In the genomic region with DNA sequence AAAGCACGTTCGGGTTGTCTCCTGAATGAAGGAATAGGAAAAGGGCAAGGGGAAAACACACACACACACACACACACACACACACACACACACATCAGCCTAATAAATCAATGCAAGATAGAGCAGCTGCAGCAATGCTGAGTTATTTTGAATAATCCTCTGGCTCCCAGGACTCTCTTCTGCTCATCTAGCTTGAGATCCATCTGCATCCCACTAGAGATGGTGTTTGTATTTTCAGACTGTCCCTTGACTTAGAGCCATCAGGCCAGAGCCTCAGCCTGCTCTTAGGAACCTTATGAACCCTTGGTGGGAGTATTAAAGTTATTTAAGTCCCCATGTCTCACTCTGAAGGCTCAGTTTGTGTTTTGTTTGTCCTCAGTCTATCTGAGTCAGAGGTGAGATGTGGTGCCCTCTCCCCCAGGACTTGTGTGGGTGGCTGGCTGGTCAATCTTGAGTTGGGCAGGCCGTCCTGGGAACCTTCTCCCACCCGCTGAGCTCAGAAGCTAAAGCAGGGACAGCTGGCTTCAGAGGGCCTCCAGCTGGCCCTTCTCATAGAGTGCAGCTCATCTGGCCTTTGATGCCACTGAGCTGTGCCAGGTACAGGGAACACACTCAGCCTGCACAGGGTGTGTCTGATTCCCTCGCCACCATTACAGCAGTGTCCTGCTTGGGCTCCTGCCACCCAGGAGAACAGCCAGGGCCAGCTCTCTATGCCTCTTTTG, we compare ENCODE assay signal across 8 mouse cellular contexts.
A peak's percentile ranks its signal among the peaks of the same experiment; 100 is the strongest.
DNase-seq lines count a peak whose midpoint lies in the region; ATAC-seq and TF ChIP-seq lines count a peak whose summit lies in the region.

No protein-coding gene starts in this region.

- H3K27ac ChIP-seq in midbrain, embryonic 10.5 days (replicated peaks) = peak overlapping the region; percentile 86
- H3K27ac ChIP-seq in midbrain, postnatal 0 days (ENCODE audit: low read depth, low read length) = no peak overlapping the region
- 0 out of 2 replicates have a peak overlapping the region, but pooled peaks have one; percentile 13 for H3K27ac ChIP-seq in neural tube, embryonic 15.5 days (replicated peaks)
- no peak overlapping the region for H3K27ac ChIP-seq in liver, postnatal 0 days (ENCODE audit: low read depth)

- no peaks in the 10 kb centered on the region for H3K36me3 ChIP-seq in midbrain, embryonic 10.5 days
- H3K36me3 ChIP-seq in midbrain, postnatal 0 days (ENCODE audit: insufficient read depth, low read length) = no peaks in the 10 kb centered on the region
- no peaks in the 10 kb centered on the region for H3K36me3 ChIP-seq in neural tube, embryonic 15.5 days
- no peaks in the 10 kb centered on the region for H3K36me3 ChIP-seq in liver, postnatal 0 days (replicated peaks; ENCODE audit: insufficient read depth, low read length)

- DNase-seq in midbrain, embryonic 10.5 days (ENCODE audit: low spot score) = no peak
- DNase-seq in midbrain, postnatal 0 days (ENCODE audit: low spot score) = no peak
- peak; percentile 73 to 80 for DNase-seq in heart, adult 9 months (ENCODE audit: low spot score in 2 of 2)
- peak; percentile 27 to 39 for DNase-seq in kidney, postnatal 36 days
- no peak for DNase-seq in liver, postnatal 0 days
- no peak for DNase-seq in cerebellum, postnatal 25 days

- H3K9me3 ChIP-seq in midbrain, embryonic 10.5 days (replicated peaks) = 0 out of 2 replicates have a peak, but pooled peaks cover 4% of the 10 kb centered on the region
- H3K9me3 ChIP-seq in midbrain, postnatal 0 days (ENCODE audit: low read length) = no peaks in the 10 kb centered on the region
- no peaks in the 10 kb centered on the region for H3K9me3 ChIP-seq in neural tube, embryonic 15.5 days (replicated peaks)
- no peaks in the 10 kb centered on the region for H3K9me3 ChIP-seq in liver, postnatal 0 days (ENCODE audit: low read length)

- no peak overlapping the region for H3K4me2 ChIP-seq in midbrain, postnatal 0 days (ENCODE audit: low read depth, low read length, poor library complexity, severe bottlenecking)
- no peak overlapping the region for H3K4me2 ChIP-seq in neural tube, embryonic 15.5 days
- H3K4me2 ChIP-seq in liver, postnatal 0 days (ENCODE audit: low read depth, low read length) = no peak overlapping the region

- no peak overlapping the region for H3K9ac ChIP-seq in midbrain, postnatal 0 days (replicated peaks; ENCODE audit: low read length, poor library complexity, severe bottlenecking)
- H3K9ac ChIP-seq in neural tube, embryonic 15.5 days (replicated peaks) = no peak overlapping the region
- no peak overlapping the region for H3K9ac ChIP-seq in liver, postnatal 0 days (replicated peaks)

- no peaks in the 10 kb centered on the region for H3K27me3 ChIP-seq in midbrain, embryonic 10.5 days (ENCODE audit: low read depth, poor library complexity, severe bottlenecking)
- H3K27me3 ChIP-seq in midbrain, postnatal 0 days (ENCODE audit: insufficient read depth, low read length) = no peaks in the 10 kb centered on the region
- H3K27me3 ChIP-seq in neural tube, embryonic 15.5 days (replicated peaks) = no peaks in the 10 kb centered on the region
- no peaks in the 10 kb centered on the region for H3K27me3 ChIP-seq in liver, postnatal 0 days (ENCODE audit: insufficient read depth, low read length)

- peaks cover 49% of the 10 kb centered on the region for H3K4me1 ChIP-seq in midbrain, embryonic 10.5 days
- H3K4me1 ChIP-seq in midbrain, postnatal 0 days (ENCODE audit: insufficient read depth, low read length) = peaks cover 10% of the 10 kb centered on the region; the same call in 1 of the 2 replicates
- H3K4me1 ChIP-seq in neural tube, embryonic 15.5 days = peaks cover 25% of the 10 kb centered on the region
- no peaks in the 10 kb centered on the region for H3K4me1 ChIP-seq in liver, postnatal 0 days (ENCODE audit: insufficient read depth)

- WGBS in midbrain, embryonic 10.5 days = 61% methylated on average over 5 of the region's 5 CpGs
- 48% methylated on average over 5 of the region's 5 CpGs for WGBS in midbrain, postnatal 0 days
- 44% methylated on average over 5 of the region's 5 CpGs for whole genome bisulfite sequencing in neural tube, embryonic 15.5 days
- 70% methylated on average over 5 of the region's 5 CpGs for WGBS in liver, postnatal 0 days (ENCODE audit: insufficient replicate concordance)

- ATAC-seq in midbrain, postnatal 0 days (ENCODE audit: low FRiP score) = no peak
- 0 out of 2 replicates have a peak, but pooled peaks have one; percentile 33 for ATAC-seq in neural tube, embryonic 15.5 days (ENCODE audit: low FRiP score)
- no peak for ATAC-seq in liver, postnatal 0 days
- no peak for ATAC-seq in inflammation-experienced regulatory T-cells, adult 6 months

- no peak for TF ChIP-seq CTCF in midbrain, postnatal 0 days (IDR thresholded peaks at IDR 0.05)
- no peak for TF ChIP-seq CTCF in liver, postnatal 0 days (IDR thresholded peaks at IDR 0.05; ENCODE audit: low read depth)

- no peak for TF ChIP-seq EP300 in liver, postnatal 0 days (IDR thresholded peaks at IDR 0.05; ENCODE audit: low read depth)

- no peak overlapping the region for H3K4me3 ChIP-seq in midbrain, embryonic 10.5 days
- H3K4me3 ChIP-seq in midbrain, postnatal 0 days (ENCODE audit: low read depth, low read length) = no peak overlapping the region
- no peak overlapping the region for H3K4me3 ChIP-seq in neural tube, embryonic 15.5 days (replicated peaks)
- H3K4me3 ChIP-seq in liver, postnatal 0 days (ENCODE audit: low read depth, low read length) = no peak overlapping the region

Comparison
In these comparisons a context has a peak if more than half of its experiments do, and no peak if none do; other contexts are left out.
1. H3K27ac ChIP-seq: peak in midbrain, embryonic 10.5 days (single experiment) and neural tube, embryonic 15.5 days (single experiment); none in midbrain, postnatal 0 days (single experiment) and liver, postnatal 0 days (single experiment).
2. DNase-seq: peak in heart, adult 9 months (2 of 2) and kidney, postnatal 36 days (2 of 2); none in midbrain, embryonic 10.5 days (single experiment), midbrain, postnatal 0 days (single experiment), liver, postnatal 0 days (single experiment) and cerebellum, postnatal 25 days (0 of 2).